Comparison of ENCODE assay signal across 16 mouse cellular contexts in genomic region chr11:74501989-74502388, GRCm38 (mm10).
"Had no signal": no experiment of that assay in that cellular context is flagged by ENCODE, and none has a peak within 500 bp of the region (broad histone marks: within the 10 kb centered on the region; RNA-seq: fewer than 3 reads in every experiment).

No protein-coding gene starts in this region.

- H3K4me3 ChIP-seq: liver, embryonic 12.5 days; megakaryocyte, embryonic 14.5 days; midbrain, embryonic 10.5 days; midbrain, embryonic 12.5 days; neural tube, embryonic 12.5 days had no signal

- H3K27ac ChIP-seq: liver, embryonic 12.5 days; liver, embryonic 14.5 days; macrophage; midbrain, embryonic 10.5 days; midbrain, embryonic 12.5 days; neural tube, embryonic 12.5 days had no signal

- H3K4me2 ChIP-seq: liver, embryonic 12.5 days; lung, embryonic 14.5 days; midbrain, embryonic 12.5 days; neural tube, embryonic 12.5 days had no signal

- H3K27me3 ChIP-seq: liver, embryonic 12.5 days; midbrain, embryonic 12.5 days; neural tube, embryonic 12.5 days had no signal

- H3K36me3 ChIP-seq: liver, embryonic 12.5 days; midbrain, embryonic 10.5 days; midbrain, embryonic 12.5 days; neural tube, embryonic 12.5 days had no signal

- H3K4me1 ChIP-seq: midbrain, embryonic 12.5 days had no signal

- H3K9me3 ChIP-seq: liver, embryonic 12.5 days; megakaryocyte, embryonic 14.5 days; midbrain, embryonic 10.5 days; midbrain, embryonic 12.5 days; neural tube, embryonic 12.5 days had no signal

- DNase-seq: lung, postnatal 10 days; midbrain, embryonic 14.5 days; right cerebral cortex, postnatal 25 days; right cerebral cortex, postnatal 4 days; thymus, adult 18-20 months; thymus, postnatal 14 days; thymus, postnatal 36 days had no signal

- H3K9ac ChIP-seq: liver, embryonic 12.5 days; liver, embryonic 14.5 days; lung, embryonic 14.5 days; midbrain, embryonic 12.5 days; neural tube, embryonic 12.5 days had no signal

- ATAC-seq: liver, embryonic 12.5 days; midbrain, embryonic 16.5 days had no signal
